Mouse (Mus musculus) CD4-positive, CD25-positive, alpha-beta regulatory T cell, adult 4 months (primary cell): ENCODE data around the gene Ccr7. TPM values are rescaled to one million over a fixed set of nuclear protein-coding genes. Genes with fewer than 3 reads are reported as not detected.

Experiments used
- polyA plus RNA-seq, 2 experiments: library from polyadenylated mRNA; unstranded; fragments of 100-300 nt; shearing (Covaris generic); gene quantifications; one replicate each; pipeline ENCODE4 v1.2.1; 2017

Gene Ccr7
- polyA plus RNA-seq, 2 experiments from 2014 or later, result 277 to 361 TPM

Other genes starting within 250 kb of the Ccr7 start
- 1 to 10 TPM; 4.1 to 8.5 TPM for gene Cdc6, start 247.3 kb downstream of the Ccr7 start, polyA plus RNA-seq
- 1 to 10 TPM; 8.6 to 8.9 TPM for gene Rara, start 227.3 kb downstream of the Ccr7 start, polyA plus RNA-seq
- gene Gjd3, start 172.1 kb downstream of the Ccr7 start, polyA plus RNA-seq, result not detected
- 10 to 100 TPM; 39.6 to 58.8 TPM for gene Top2a, start 130.9 kb downstream of the Ccr7 start, polyA plus RNA-seq
- gene Igfbp4, start 113.8 kb downstream of the Ccr7 start, polyA plus RNA-seq, result 10 to 100 TPM; 12.6 to 20.7 TPM
- gene Tns4, start 65.8 kb downstream of the Ccr7 start, polyA plus RNA-seq, result under 1 TPM in 1 of 2 experiments, not detected in 1; 0.35 TPM
- 100 to 1,000 TPM; 179 to 201 TPM for gene Smarce1, start 75.9 kb upstream of the Ccr7 start, polyA plus RNA-seq
- gene Krt222, start 89.0 kb upstream of the Ccr7 start, polyA plus RNA-seq, result 1 to 10 TPM; 1.4 to 2.1 TPM
- not detected for gene Krt24, start 130.2 kb upstream of the Ccr7 start, polyA plus RNA-seq
- gene Krt25, start 167.9 kb upstream of the Ccr7 start, polyA plus RNA-seq, result not detected
- not detected for gene Krt26, start 182.9 kb upstream of the Ccr7 start, polyA plus RNA-seq
- gene Krt27, start 196.0 kb upstream of the Ccr7 start, polyA plus RNA-seq, result not detected
- gene Krt28, start 219.8 kb upstream of the Ccr7 start, polyA plus RNA-seq, result not detected
- 1 to 10 TPM; 8.8 to 9.7 TPM for gene Krt10, start 234.3 kb upstream of the Ccr7 start, polyA plus RNA-seq